Mouse (Mus musculus) gastrocnemius, postnatal 4 days (tissue): ENCODE measurements around the gene Rimbp2. TPM values are rescaled to one million over a fixed set of nuclear protein-coding genes. Genes with fewer than 3 reads are reported as not detected.

Experiments used
- DNase-seq, 2 experiments: peaks; one replicate each; pipeline ENCODE4 v3.0.0; 2021 to 2022; ENCODE audit warnings: low spot score in 2 of 2, mixed read lengths in 2 of 2
- total RNA-seq, 2 experiments: library from RNA; stranded (reverse); gene quantifications; 2 replicates each; pipeline ENCODE4 v1.2.3; 2021

The Rimbp2 gene
- total RNA-seq, 2 experiments from 2014 or later = 0.20 to 0.21 TPM

DNA sequence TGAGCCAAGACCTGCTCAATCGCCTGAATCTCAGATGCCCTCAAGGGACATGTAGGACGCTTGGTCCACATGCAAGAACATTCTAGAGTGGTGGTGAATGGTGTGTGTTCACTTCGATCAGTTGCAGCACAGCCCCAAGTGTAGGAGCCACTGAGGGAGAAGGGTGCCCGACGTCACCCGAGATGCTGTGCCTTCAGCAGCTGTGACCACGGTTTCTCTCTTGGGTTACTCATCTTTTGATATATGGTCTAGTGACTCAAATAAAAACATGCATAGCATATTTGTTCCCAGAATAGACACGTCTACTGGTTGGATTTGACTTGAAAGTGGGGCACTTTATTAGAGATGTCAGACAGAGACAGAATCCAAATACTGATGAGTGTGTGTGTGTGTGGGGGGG, 105.5 kb downstream of the Rimbp2 start:
- no peak for DNase-seq

DNA sequence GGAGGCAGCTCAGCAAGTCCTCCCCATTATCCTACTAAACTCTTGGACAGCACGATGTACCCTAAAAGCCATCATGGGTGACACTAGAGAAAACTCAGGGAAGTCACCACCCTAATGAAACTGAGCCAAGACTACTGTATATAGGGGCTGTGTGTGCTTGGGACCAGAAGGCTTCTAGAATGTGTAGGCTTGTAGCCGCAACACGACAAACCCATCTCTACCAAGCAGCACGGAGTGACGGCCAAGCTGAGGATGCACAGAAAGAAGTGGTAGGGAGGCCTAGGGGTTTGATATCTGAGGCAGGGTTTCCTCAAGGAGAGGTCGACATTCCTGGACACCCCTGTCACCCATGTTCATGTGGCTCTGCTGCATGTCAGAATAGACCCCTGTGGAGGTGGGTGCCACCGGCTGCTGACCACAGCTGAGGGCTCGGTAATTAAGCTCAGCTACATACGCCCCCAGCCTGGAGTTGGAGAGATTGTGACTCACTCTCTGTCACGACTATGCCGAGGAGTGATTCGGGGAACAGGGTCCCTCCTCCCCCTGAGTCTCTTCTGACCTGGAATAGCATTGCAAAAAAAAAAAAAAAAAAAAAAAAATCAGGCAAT, 106.7 kb downstream of the Rimbp2 start:
- DNase-seq = no peak

DNA sequence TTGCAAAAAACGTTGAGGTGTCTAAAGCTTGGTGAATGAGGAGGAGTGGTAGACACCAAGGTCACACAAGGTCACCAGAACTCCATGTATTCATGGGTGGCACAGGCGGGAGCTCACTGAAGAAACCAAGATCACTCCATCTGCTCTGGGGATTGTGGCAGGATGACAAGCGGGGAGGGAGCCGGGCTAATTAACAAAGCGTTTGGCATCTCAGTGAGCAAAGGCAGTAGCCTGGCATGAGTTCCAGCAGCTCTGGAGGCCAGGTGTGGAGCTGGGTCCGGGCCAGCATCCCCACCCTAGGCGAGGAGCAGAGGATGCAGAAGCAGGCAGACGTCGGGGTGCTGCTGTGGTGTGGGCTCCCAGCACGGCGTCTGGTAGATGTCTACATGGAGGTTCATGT, 108.3 kb downstream of the Rimbp2 start:
- DNase-seq = no peak

DNA sequence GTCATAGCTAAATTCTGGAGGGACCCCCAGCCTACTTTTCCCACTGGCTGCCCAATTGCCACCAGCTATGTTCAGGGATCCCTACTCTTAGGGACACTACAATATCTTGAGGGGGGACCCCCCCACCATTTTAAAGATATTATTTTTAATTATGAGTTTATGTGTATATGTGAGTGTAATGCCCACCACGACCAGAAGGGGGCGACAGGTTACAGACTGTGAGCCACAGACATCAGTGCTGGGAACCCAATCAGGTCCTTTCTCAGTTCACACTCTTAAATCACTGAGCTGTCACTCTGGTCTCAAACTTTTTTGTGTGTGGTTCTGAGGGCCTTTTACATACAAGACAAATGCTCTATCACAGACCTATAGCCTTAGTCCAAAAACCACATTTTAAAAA, 109.3 kb downstream of the Rimbp2 start:
- no peak for DNase-seq

DNA sequence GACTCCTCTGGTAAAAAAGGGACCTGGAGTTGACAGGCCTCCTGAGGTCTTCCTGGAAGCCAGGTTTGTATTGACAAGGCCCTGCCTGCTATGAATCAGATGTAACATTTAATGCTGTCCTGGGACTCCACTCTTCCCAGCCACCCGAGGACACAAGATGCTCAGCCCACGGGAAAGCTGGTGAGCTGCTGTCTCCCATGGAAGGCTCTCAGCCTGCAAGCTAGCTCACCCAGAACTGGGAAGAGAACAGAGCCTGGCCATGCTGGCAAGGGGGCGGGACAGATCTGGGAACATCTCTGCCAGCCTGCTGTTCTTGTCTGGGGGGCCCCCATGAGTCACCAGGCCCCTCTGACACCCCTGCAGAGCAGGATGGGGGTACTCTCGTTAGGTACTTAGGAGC, 111.7 kb downstream of the Rimbp2 start:
- DNase-seq = no peak

DNA sequence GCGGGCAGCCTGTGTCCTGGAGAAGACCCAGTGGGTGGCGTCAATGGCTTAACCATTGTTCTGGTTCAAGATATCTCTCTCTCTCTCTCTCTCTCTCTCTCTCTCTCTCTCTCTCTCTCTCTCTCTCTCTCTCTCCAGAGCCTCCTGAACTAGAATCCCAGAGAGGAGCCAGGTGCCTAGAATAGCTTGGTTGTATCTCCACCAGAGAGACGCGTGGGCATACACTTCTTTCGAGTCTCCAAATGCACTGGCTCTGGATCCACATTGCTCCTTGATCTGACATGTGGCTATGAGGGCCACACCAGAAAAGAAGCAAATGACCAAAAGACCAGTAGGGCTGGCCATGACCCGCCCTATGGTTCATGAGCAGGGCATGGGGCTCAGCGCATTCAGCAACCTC, 116.2 kb downstream of the Rimbp2 start:
- no peak for DNase-seq

DNA sequence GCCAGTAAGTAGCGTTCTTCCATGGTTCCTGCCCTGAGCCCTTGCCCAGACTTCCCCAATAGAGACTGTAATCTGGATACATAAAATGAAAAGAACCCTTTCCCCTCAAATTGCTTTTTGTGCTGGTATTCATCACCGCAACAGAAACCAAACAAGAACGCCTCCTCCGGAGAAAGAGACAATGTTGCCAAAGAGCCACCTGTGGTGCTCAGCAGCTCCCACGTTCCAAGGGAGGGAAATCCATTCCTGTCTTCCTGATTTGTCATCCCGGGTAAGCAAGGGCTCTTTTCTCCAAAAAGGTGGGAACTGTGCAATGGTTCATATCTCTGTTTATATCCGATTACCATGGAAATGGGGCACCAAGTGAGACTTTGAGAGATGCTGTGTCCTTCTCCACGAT, 119.2 kb downstream of the Rimbp2 start:
- no peak for DNase-seq

DNA sequence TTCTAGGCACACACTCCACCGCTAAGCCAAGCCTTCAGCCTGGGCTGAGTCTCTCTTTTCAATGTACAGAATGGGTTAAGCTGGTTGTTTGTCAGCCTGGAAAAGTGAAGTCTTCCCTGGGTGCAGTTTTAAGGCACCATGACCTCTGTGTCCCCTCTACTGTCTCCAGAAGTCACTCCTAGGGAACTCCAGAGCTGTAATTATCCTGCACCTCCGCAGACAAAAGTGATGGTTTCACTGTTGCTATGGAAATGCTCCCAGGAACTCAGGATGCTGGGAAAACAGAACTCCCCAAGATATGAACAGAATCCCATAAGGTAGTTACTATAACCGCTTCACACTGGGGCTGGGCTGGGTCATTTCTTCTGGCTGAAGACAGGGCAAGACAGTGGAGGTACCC, 130.4 kb downstream of the Rimbp2 start:
- no peak for DNase-seq

DNA sequence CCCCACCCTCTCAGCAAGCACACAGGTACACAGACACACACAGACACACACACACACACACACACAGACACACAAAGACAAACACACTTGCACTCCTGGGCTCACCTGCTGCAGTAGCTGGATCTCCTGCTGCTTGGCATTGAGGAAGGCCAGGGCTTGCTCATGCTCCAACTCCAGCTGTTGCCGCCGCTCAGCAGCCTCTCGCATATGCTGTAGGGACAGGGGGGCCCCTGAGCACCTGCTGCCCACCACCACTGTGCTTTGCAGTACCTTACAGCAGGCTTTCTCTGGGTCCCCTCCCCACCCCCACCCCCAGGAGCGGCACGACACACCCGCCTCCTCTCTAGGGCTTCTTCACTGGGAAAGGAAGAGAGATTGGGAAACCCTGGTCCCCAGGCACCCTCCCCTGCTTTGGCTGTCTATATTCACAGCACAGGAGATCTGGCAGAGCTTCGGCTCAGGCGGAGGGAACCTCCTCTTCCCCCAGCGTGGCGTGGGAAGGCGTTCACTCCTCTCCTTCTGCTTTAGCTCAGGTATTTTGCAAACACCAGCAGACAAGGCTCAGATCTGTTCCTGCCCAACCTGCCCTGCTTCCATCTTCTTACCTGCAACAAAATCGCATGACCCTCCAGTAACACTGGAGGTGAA, 133.5 kb downstream of the Rimbp2 start:
- DNase-seq = no peak

DNA sequence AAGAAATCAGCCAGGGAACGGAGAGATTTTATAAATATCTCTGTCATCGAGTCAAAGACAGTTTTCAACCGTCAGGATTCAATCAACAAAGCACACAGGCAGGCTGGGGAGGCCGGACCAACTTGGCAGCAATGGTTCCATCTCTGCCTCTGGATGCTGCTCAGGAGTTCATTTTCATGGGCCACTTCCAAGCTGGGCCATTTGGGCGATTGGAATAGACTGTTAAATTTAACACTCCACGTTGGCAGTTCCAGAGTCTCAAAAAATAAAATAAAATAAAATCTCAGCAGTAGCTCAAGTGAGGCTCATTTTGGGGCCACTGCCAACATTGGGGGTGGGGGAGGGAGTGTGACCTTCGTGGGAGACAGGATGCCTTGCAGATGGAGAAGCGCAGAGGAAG, 137.7 kb downstream of the Rimbp2 start:
- no peak for DNase-seq

DNA sequence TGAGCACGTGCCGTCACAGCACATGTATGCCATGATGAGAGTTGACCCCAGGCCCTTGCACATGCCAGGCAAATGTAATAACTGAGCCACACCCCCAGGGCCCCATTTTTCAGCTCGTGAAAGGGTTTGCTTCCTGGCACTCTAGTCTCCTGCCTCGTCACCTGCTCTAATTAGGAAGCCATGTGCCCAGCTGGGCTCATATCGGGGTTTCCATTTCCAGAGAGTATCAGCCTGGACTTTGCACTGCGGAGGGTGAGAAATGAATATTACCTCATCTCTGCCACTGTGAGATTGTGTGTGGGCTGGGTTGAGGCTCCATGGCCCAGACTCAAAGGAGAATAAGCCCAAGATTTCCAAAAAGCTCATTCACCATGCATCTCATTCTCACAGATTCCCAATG, 138.2 kb downstream of the Rimbp2 start:
- DNase-seq = no peak

DNA sequence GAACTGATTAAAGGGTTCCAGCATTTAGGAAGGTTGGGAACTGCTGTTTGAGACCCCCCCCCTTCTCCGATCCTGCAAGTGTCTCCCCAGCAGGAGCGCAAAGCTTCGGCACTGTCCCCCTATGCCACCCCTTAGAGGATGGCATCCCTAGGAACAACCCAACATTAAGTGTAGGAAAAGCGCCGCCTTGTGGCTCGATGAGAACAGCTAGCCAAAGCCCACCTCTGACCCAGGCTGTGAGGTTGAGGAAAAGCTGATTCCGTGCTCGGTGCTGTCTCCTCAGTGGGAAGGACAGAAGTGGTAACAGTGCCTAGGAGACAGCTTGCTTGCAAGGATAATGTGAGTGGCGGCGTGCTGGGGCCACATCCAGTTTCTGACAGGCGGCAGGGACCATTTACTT, 140.2 kb downstream of the Rimbp2 start:
- DNase-seq = no peak

DNA sequence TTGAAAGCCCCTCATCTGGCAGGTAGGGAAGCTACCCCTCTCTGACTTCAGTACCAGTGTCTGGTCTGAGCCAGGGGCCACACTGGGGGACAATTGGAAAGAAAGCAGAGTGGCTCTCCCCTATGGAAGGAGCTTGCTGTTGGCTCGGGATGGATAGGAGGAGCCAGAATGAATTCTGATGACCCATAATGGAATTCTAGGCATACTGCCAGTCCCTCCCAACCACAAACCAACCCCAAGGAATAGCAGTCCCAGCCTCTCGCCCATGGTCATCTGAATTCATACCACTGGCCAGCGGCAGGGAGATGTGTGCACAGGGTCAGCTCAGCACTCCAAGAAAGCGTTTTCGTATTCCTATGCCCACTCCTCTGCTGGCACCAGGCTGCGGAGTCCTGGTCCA, 141.9 kb downstream of the Rimbp2 start:
- DNase-seq = no peak

DNA sequence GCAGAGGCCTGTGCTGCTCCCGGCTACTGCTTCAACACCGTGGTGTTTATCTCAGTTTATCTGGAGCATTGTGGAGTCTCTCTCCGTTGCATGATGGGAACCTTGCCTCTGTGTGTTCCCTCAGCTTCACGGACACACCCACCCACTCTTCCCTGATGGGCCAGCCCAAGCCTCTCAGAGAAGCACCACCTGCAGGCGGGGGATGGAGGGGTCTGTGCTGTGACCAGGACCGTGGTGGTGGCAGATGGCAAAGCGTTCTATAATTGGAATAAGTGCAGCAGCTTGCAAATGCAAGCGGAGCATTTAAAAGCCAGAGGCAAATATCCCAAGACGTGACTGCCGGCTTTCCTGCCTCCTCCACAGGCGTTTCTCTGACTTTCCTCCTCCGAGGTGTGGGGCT, 143.3 kb downstream of the Rimbp2 start:
- DNase-seq = no peak

DNA sequence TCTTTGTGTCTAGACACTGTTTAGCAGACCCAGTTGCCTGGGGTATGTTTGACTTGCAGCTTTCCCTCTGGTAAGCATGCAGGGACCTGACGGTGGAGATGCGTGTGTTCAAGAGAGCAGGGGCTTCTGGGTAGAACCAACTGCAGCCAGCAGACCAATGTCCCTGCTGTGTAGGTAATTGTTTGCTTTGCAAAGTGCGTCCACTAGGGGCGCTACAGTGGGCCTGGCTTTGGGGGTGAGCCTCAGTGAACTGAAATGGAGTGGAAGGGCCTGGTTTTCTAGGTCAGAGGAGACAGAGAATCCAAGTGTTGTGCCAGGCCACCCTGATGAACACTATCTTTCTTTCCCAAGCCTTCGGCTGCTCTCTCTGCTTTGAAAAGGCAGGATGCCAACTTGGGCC, 143.9 kb downstream of the Rimbp2 start:
- no peak for DNase-seq

DNA sequence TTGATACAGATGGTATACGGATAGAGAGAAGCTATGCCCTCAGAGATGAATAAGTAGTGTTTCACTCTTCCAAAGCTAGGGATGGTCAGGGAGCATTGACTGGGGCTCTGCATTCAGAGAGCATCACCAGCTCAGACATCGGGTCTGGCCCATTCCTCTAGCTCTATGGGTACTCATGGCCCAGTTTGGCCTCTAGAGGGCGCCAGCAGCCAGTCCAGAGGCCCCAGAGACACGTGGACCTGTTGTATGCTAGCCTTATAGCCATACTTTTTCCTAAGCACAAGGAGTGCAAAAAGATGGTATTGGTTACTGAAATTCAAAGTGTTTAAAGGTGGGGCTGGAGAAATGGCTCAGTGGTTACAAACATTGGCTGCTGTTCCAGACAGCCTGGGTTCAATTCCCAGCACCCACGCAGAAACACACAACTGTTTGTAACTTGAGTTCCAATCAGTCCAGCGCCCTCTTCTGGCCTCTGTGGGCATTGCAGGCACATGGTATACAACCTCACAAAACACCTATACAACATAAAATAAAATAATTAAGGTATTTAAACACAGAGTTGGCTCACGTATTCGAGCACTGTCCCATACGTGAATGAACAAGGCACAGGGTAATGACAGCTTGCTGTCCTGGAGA, 144.6 kb downstream of the Rimbp2 start:
- no peak for DNase-seq

DNA sequence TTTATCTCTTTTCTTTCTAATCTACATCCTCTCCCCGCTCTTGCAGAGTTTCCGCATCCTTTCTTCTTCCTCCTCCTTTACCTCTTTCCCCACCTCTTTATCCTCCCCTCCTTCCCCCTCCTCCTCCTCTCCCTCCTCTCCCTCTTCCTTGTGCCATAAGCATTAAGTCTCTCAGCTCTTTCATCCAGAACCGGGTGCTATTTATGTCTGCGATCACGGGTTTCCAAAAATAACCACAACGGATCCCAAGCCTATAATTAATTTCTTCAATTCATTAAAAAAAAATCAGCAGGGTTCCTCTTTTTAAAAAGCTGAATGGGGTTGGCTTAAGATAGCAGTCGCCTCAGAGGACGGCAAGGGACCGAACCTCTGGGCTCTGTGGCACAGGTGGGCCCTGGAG, 145.9 kb downstream of the Rimbp2 start:
- no peak for DNase-seq

DNA sequence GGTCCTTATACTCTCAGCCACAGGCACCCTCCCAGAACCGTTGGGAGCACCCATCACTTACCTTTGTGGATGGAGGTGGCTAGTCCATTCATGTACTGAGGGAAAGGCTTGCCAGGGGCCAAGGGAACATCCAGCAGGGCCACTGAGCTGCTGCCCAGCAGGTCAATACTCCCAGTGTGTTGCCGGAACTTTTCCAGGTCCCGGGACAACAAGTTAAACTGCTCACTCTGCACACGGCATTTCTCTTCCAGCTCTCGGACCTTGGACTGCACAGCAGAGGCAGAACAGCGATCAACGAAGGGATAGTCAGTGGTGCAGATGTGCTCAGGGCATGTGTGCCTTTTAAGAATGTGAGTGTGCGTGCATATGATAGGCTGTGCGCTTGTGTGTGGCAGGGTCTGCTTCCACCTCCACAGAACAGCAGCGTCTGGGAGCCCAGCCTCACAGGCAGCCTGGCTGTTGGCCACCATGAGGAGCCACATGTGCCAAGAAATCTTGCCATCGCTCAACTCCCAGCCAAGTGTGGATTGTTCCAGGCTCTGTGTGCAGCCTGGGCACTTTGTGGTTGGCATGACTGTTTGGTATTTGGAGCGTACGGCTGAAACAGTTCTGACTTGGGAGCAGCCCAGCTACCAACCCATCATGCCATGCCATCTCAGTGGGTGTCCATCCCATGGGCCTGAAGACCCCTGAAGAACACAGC, 146.8 kb downstream of the Rimbp2 start:
- peak in 1 of 2 experiments; percentile 48 for DNase-seq

DNA sequence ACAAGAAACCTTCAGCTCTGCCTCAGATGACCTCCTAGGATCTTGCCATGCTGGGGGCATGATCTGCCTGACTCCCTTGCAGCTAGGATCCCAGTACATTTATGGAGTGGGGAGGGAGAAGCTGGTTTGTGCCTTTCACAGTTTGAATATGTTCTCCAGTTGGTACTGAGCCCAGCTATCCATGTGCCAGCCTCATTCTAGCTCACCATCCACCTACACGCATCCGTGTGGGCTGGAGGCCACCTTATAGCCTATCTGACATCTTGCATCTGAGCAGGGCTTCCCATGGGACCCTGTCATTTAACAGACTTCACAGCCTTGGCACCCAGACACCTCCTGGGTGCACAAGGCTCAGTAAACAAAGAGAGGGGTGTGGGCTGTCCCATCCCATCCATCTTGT, 148.2 kb downstream of the Rimbp2 start:
- no peak for DNase-seq

DNA sequence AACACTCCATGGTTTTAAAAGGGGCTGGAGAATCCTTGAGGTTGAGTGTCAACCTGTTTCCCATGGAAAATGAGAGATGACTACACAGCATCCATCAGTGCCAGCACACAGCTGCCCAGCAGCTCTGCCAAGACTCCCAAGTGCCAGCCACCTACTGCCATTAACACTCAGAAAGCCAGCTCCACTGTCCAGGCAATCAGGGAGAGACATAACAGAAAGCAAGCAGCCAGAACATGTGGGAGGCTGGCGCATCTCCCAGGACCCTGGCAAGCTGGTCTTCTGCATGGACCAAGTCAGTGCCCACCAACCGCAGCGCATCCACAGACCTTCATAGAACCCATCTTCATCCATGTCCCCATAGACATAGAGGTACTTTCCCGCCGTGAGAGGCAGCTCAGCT, 152.7 kb downstream of the Rimbp2 start:
- DNase-seq = no peak

DNA sequence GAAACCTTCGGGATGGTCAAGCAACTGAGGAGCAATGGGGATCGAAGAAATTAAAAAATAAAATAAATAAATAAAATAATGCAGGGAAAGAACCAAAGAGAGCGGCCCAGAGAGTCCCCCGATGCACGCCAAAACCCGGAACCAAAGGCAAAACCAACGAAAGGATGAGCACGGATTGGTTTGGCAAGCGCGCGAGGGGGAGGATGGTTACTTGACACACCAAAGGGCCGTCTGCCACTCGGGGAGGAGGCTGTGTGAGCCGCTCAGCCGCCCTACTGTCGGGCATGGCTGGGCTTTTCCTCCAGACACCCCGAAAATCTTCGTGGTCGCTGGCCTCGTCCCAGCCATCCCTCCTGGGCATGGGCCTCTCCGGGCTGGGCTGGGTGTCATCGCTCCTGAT, 171.7 kb downstream of the Rimbp2 start:
- no peak for DNase-seq

DNA sequence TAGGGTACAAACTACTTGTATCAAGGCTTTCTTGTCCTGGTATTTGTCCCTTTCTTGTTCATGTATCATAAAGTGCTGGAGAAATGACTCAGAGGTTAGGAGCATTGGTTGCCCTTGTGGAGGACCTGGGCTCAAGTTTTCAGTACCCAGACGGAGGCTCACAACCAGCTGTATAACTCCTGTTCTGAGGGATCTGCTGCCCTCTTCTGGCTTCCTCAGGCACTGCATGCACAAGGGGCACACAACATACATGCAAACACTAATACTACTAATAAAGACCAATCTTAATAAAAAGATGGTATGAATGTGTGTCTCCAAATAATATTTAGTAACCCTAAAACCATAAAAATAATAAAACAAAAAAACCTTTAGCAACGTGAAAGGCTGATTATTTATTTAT, 176.9 kb downstream of the Rimbp2 start:
- DNase-seq = no peak
